Mouse (Mus musculus): ENCODE data around the gene Tm7sf3. TPM values are rescaled to one million over a fixed set of nuclear protein-coding genes. Genes with fewer than 3 reads are reported as not detected.
A peak's percentile ranks its signal among the peaks of the same experiment; 100 is the strongest.

Gene Tm7sf3
- total and polyA plus RNA-seq, 3 experiments, result 18.3 to 27.1 TPM; not detected in 1

DNA sequence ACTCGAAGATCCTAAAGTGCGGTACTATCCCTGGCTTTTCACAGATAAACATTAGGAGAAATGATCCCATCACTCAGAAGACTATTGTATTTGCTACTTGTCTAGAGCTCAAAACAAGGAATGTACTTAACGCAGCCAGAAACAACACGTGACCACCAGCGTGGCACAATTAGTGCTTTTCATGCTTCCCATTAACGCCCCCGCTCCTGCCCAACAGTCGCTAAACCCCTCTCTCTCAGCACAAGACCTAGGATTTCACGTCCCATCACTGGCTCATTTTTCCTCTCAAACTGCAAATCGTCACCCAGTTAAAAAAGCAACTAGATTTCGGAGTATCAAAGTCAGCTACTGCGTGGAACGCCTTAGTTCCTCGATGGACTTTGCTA is 9.0 kb downstream of the Tm7sf3 start (continued):
- TF ChIP-seq USF1 (IDR thresholded peaks at IDR 0.05; ENCODE audit: low read depth, low read length) (peak; percentile 92), MEF2A (IDR thresholded peaks at IDR 0.05; ENCODE audit: extremely low read depth, insufficient replicate concordance, low read depth, low read length, poor library complexity, severe bottlenecking) (no peak), ZC3H11A (IDR thresholded peaks at IDR 0.05; ENCODE audit: low read depth, low read length) (no peak), MAFK (IDR thresholded peaks at IDR 0.05; ENCODE audit: borderline replicate concordance, low read depth, low read length) (no peak), NRF1 (IDR thresholded peaks at IDR 0.05; ENCODE audit: insufficient read depth, low read depth, low read length, poor library complexity, severe bottlenecking) (no peak), NELFE (IDR thresholded peaks at IDR 0.05; ENCODE audit: low read depth, low read length) (no peak), MYB (IDR thresholded peaks at IDR 0.05; ENCODE audit: low read depth, low read length) (no peak), KAT2A (conservative IDR thresholded peaks at IDR 0.05; ENCODE audit: low read depth, low read length) (no peak), POLR2AphosphoS5 (IDR thresholded peaks at IDR 0.05; ENCODE audit: borderline replicate concordance, low read depth, low read length) (no peak), GABPA (IDR thresholded peaks at IDR 0.05; ENCODE audit: low read depth, low read length) (no peak), POLR2AphosphoS2 (IDR thresholded peaks at IDR 0.05; ENCODE audit: low read length) (no peak), MXI1 (IDR thresholded peaks at IDR 0.05; ENCODE audit: low read depth, low read length) (peak; percentile 87), TCF12 (IDR thresholded peaks at IDR 0.05; ENCODE audit: low read depth, low read length) (no peak), ETS1 (IDR thresholded peaks at IDR 0.05; ENCODE audit: low read depth, low read length) (no peak), SIN3A (IDR thresholded peaks at IDR 0.05; ENCODE audit: low read length) (0 out of 2 replicates have a peak, but pooled peaks have one; percentile 53), GATA1 (IDR thresholded peaks at IDR 0.05; ENCODE audit: low read depth, low read length) (no peak), E2F4 (IDR thresholded peaks at IDR 0.05; ENCODE audit: borderline replicate concordance, low read depth, low read length) (no peak), TBP (IDR thresholded peaks at IDR 0.05; ENCODE audit: low read depth, low read length) (no peak)

DNA sequence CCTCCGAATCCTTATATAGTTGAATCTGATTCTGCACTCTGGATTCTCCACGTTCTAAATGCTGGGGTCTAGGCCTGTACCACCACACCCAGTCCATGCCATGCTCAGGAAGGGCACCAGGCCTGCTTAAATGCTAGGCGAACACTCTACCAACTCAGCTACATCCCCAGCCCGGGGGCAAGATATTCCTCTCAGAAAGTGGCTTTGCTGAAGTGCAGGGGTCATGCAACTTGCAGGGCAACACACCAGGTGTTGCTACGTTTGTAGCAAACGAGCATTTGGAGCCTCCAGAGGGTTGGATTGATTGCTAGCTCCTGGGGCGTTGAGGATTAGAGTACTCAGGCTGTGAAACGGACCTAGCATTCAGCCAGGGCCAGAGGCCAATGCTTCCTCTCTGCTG is 9.5 kb downstream of the Tm7sf3 start:
- TF ChIP-seq UBTF (IDR thresholded peaks at IDR 0.05; ENCODE audit: borderline replicate concordance, insufficient read depth, low read depth, low read length) (no peak), HCFC1 (IDR thresholded peaks at IDR 0.05; ENCODE audit: low read depth, low read length) (no peak), TAL1 (IDR thresholded peaks at IDR 0.05; ENCODE audit: low read length) (no peak), ELF1 (IDR thresholded peaks at IDR 0.05; ENCODE audit: low read depth, low read length) (no peak), USF2 (IDR thresholded peaks at IDR 0.05; ENCODE audit: borderline replicate concordance in 1 of 2, insufficient read depth in 1 of 2, low read depth in 1 of 2, low read length in 2 of 2) (no peak), CHD2 (IDR thresholded peaks at IDR 0.05; ENCODE audit: low read length) (no peak)
- Histone ChIP-seq H3K27ac (ENCODE audit: control insufficient read depth, low read depth, low read length) (no peak overlapping the region), H3K36me3 (ENCODE audit: control insufficient read depth in 1 of 2, insufficient read depth in 2 of 2, low read length in 2 of 2) (peaks cover 0 to 27% of the 10 kb centered on the region in 2 experiments; a peak in 2 of 4 replicates), H3K27me3 (ENCODE audit: control insufficient read depth in 1 of 2, insufficient read depth in 2 of 2, low read length in 2 of 2) (no peaks in the 10 kb centered on the region), H3K9me3 (replicated peaks; ENCODE audit: insufficient read depth, low read length) (no peaks in the 10 kb centered on the region), H3K9ac (ENCODE audit: control insufficient read depth, low read depth, low read length, poor library complexity, severe bottlenecking) (peak overlapping the region; percentile 90), H3K4me3 (ENCODE audit: control insufficient read depth in 1 of 2, insufficient read depth in 1 of 2, low read depth in 2 of 2, low read length in 2 of 2) (peak overlapping the region; percentile 84 to 98; a peak in 3 of 4 replicates), H3K79me2 (ENCODE audit: control insufficient read depth, insufficient read depth, low read length, poor library complexity) (peaks cover 10% of the 10 kb centered on the region; the same call in 1 of the 2 replicates), H3K4me1 (ENCODE audit: control insufficient read depth in 1 of 2, insufficient read depth in 2 of 2, low read length in 2 of 2) (peaks cover 12 to 33% of the 10 kb centered on the region in 2 experiments)
- peak; percentile 19 for DNase-seq (ENCODE audit: low read depth, low spot score)
